Mouse (Mus musculus): ENCODE data around the gene Gypa. TPM values are rescaled to one million over a fixed set of nuclear protein-coding genes. Genes with fewer than 3 reads are reported as not detected.

Gypa gene
- 0.10 and 18.8 TPM in 2 replicates for polyA plus RNA-seq (2012; ENCODE audit: low replicate concordance)

GRCm38 (mm10) chr8:80493523-80494345 lies at the start of gene Gypa:
TSS of gene Gypa (plus strand) at chr8:80493781.

Other genes starting within 250 kb of the Gypa start
- not detected in 2 replicates for gene Frem3, start 117.3 kb downstream of the Gypa start, polyA plus RNA-seq (2012; ENCODE audit: low replicate concordance)
- gene Smarca5, start 245.7 kb downstream of the Gypa start, polyA plus RNA-seq (2012; ENCODE audit: low replicate concordance): 19.5 and 20.5 TPM in 2 replicates

Measured in hematopoietic multipotent progenitor cell, adult 10-12 weeks (in vitro differentiated cells).